Mouse (Mus musculus): ENCODE measurements around the gene Alox5ap.
A peak's percentile ranks its signal among the peaks of the same experiment; 100 is the strongest.

Gene Alox5ap

GRCm38 (mm10) chr5:149264405-149264804 lies at the start of gene Alox5ap:
Alox5ap (plus strand) TSS chr5:149264767.
- DNase-seq: no peak

- no peak for DNase-seq
These were observed 49.0 kb upstream of the Alox5ap start for GRCm38 (mm10) chr5:149215540-149215939.

GRCm38 (mm10) chr5:149217524-149218357 lies 46.8 kb upstream of the Alox5ap start:
- no peak for DNase-seq

GRCm38 (mm10) chr5:149219493-149219892 lies 45.1 kb upstream of the Alox5ap start:
- no peak for DNase-seq

DNA sequence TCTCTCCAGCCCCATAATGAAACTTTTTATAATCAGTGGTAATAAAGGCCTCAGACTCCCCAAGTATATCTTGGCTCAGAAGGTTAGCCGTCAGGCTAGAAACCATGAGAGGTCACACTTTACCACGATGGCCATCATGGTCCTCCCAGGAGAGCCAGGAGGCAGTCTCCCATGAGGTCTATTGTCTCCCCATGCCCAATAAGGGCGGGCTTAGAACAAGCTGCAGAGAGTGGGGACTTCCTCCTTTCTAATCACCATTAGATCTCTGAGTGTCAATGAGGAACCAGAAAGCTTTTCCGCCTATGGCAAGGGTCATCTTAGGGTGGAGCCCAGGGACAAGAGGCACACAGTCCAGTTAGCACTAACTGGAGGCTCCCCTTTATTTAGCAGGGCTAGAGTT lies 43.2 kb upstream of the Alox5ap start:
- no peak for DNase-seq

DNA sequence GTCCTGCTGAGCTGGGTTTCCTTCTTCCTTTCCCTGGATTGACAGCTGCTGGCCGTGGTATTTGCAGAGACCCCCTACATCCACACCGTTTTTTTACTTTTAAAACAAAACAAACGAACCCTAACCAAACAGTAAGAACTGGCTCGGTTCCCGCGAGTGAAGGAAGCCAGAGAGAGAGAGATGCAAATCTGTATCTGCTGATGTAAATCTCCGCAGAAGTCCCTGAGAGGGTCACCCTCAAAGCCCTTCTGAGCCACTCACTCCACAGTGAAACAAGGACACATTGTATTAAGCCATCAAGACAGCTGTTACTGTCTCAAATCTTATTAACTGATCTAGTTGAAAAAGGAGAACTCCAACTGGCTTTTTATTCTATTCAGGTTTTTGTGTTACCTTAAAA lies 39.9 kb upstream of the Alox5ap start:
- DNase-seq: no peak

DNA sequence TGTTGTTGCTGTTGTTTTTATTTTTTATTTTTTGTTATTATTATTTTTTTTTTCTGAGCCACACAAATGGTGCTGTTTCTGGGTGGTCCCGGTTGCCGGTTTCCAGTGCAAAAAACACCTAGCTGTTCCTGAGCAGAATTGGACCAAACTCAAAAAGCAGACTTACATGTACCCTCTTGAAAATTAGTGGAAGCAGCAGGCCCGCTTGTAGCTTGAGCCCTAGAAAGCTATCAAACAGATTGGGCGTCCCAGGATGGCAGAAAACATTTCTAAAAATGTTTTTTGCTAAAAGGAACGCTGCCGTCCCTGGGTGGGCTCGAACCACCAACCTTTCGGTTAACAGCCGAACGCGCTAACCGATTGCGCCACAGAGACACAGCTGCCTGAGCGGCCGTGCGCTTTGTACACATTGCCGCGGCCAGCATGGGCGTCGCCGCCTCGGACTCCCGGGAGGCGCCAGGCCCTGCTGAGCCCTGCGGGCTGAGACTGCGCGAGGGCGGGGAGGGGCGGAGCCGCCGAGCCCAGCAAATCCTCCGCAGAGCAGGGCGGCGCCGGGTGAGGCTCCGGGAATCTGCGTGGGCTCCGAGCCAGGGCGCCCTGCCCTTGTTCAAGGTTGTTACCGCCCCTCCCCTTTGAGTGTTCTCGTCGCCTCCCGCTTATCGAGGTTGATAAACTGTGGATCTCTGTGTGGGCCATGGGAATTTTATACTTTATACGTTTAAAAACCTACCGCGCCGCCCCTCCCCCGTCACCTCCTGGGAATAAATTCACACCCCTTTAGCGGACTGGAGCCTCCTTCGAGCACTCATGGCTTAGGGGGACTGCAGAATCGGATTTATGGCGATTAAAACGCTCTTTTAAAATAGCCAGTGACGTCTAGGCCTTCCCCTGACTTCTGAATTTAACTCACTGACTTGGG lies 35.6 kb upstream of the Alox5ap start:
- peak; percentile 99 for DNase-seq

DNA sequence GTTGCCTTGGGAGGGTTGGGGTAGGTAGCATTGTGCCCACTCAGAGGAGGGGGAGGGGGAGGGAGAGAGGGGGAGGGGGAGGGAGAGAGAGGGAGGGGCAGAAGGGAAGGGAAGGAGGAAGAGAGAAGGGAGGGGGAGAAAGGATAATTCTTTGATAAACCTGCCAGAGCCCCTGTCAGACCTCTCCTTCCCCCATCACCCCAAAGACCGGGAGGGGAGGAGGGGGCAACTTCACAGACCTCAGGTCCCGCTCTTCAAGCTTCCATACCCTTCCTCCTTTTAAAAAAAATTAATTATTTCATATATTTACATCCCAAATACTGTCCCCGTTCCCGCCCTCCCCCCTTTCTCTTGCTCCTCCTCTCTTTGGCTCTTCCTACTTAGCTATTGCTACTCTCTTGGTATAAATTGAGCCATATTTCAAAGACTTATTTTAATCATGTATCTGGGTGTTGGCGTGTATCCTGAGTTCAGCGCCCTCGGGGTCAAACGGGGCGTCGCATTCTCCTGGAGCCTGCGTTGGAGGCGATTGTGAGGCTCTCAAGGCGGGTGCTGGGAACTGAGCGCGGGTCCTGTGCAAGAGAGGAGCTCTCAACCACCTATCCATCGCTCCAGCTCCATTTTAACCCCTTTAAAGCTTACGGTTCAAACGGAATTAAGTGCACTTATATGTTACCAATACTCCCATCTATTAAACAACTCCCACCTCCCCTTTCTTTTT lies 34.8 kb upstream of the Alox5ap start:
- no peak for DNase-seq

DNA sequence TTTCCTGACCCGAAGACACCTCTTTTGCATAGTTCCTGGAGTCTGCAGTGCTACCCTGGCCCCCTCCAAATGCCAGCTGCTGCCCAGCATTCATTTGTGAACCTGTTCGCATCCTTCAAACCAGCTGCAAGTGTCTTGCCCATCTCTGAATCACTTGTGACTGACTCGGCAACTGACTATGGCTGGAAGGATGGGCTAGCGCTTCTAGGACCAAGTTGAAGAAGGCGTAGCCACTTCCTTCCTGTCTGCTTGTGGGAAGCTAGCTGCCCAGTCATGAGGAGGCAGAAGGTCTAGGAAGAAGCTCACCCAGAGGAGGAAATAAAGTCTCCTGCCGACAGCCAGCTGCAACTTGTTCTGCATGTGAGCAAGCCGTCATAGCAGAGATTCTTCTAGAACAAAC lies 29.6 kb upstream of the Alox5ap start:
- DNase-seq: no peak

DNA sequence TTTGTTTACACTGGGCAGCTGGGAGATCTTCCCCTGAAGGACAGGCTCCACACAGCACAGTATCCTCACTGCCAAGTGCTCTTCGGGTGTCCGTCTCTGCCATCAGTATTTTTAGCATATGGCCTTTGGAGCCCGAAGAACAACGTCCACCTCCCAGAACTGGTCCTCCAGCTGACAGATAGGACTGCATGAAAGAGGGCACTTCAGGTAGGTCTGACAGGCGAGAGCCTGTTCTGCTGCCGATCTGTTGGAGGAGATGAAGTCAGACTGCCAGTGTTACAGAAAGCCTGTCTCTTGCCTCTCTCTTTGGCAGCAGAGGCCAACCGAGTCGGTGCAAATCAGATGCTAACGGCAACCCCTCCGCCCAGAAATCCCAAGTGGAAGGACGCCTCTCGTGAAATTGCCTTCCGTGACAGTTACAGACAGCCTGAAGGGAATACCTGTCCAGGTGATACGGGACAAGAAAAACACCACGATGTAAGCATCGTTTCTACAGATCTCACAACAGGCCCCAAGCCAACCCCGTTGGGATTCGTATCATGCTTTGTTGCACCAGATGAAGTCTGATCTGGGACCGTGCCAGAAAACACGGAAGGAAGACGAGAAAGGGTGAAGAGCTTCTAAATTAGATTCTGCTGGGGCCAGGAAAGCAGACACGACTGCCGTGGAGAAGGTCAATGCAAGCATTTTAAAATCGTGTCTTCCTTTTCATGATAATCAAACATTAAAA lies 27.2 kb upstream of the Alox5ap start:
- DNase-seq: no peak

DNA sequence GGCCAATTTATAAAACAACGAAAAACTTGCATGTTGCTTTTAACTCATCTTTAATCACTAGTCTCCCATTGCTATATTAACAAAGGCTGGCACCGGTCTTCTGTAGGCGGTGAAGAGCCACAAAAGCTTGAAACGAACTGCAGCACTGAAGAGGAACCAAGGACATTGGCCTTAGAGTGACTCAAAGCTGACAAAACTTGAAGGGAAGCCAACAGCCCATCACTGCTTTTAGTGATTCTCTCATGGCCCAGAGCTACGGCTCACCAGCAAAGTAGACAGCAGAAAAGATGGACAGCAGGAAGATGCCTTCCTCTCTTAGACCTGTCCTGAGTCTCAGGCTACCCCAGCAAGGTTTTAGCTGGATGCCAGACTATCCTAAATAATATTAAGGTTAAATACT lies 22.1 kb upstream of the Alox5ap start:
- DNase-seq: no peak

- no peak for DNase-seq
These were observed 21.5 kb upstream of the Alox5ap start for GRCm38 (mm10) chr5:149243053-149243452.

GRCm38 (mm10) chr5:149245391-149245964 lies 19.1 kb upstream of the Alox5ap start:
- DNase-seq: no peak

DNA sequence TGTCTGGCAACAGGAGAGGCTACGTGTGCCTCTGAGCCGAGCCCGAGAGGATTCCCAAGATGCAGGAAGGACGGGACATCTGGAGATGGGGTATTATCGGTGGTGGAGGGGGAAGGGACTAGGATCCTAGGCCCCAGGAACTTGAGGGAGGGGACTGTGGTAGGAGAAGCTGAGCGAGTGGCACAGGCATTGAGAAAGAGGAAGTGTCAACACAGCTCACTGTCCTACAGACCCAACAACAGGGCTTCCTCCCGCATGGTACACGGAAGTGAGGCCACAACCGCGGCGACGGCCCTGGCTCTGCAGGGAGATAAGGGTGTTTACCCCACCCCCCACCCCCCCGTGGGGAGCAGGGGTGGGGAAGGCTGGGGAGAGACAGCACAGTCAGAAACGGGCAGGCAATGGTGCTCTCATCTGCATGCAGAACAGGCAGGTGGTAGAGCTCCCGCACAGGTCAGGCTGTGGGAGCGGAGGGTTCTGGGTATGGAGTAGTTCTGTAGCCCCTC lies 18.5 kb upstream of the Alox5ap start:
- DNase-seq: peak; percentile 39 to 40

- no peak for DNase-seq
These were observed 17.3 kb upstream of the Alox5ap start for GRCm38 (mm10) chr5:149247047-149247904.

DNA sequence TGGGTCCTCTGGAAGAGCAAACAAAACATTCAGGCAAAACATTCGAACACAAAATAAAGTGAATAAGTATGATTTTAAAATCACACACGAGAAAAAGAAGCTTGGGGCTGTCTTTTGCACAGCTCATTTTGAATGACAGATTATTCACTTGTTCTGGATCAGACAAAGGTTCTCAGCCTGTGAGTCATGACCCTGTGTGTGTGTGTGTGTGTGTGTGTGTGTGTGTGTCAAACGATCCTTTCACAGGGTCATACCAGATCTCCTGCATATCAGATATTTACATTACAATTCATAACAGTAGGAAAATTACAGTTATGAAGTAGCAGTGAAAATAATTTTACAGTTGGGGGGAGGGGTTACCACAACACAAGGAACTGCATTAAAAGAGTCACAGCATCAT lies 12.3 kb upstream of the Alox5ap start:
- no peak for DNase-seq

DNA sequence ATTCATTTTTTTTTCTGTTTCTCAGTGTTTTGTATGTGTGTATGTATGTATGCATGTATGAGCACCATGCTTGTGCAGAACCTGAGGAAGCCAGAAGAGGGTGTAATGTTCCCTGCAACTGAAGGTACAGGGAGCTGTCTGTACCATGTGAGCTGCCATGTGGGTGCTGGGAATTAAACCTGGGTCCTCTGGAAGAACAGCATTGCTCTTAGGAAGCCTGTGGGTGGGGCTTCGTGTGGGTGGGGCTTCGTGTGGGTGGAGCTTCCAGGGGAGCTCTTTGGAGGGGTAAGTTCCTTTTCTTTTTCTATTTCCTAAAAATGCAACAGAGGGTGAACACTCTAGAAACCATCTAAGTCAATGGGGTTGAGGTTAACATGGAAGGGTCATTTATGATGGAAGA lies 11.1 kb upstream of the Alox5ap start:
- DNase-seq: no peak

DNA sequence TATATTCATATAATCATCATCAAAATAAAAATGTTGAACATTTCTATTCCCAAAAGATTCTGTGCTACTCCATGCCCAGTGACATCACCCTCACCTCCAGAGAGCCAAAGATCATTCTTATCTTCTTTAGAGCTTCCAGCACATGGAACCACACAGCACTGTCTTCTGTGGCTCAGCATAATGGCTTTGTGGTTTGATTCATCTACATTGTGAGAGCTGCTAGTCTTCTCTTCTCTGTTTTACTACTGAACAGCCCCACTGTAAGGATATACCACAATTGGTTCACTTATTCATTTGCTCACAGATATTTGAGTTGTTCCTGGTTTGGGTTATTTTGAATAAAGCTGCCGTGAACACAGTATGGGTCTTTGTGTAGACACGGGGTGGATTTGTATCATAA lies 9.0 kb upstream of the Alox5ap start:
- no peak for DNase-seq

DNA sequence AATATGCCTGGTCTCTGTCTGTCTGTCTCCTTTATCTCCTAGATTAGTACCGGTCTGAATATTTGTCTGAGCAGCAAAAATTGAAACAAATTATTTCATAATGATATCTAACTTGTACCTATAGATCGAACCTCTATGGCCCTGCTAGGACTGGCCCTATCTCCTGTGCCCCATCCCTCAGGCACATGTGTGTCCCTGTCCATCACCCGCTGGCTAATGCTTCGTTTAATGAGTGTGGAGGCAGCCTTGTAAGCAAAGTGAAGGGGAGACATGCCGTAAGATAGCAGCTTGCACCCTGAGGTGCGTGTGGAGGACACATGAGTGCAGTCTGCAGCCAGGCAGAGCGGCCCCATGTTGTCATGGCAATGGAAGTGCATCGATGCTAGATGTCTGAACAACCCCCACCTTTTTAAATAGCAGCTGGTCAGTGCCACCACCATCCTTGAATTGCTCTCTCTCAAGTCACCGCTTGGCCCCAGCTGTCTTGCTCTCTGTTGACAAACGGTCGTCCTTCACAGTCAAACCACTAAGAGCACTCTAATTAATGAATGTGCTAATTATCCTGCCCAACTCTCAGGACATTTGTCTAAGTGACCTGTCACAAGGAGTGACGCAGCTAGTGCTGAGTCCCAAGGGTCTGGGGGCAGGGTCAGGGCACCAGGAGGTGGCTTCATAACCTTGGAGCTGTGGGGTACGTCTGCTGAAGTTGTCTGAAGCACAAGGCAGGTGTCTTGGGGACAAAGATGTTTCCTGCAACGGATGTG lies 6.9 kb upstream of the Alox5ap start:
- no peak for DNase-seq

GRCm38 (mm10) chr5:149259093-149259492 lies 5.5 kb upstream of the Alox5ap start:
- no peak for DNase-seq

Data from kidney, postnatal 36 days (tissue).